Mouse (Mus musculus) testis, postnatal 14 days (tissue): ENCODE data around the gene Golm1.
"Not testable (repeated sequence)": the region's sequence is repeated elsewhere in the genome, so short reads cannot be mapped to it uniquely, and the experiment has no call there.

ENCODE experiments used
- DNase-seq: peaks from one replicate; pipeline ENCODE4 v3.0.0; 2021; ENCODE audit warnings: low spot score

Golm1 gene

DNA sequence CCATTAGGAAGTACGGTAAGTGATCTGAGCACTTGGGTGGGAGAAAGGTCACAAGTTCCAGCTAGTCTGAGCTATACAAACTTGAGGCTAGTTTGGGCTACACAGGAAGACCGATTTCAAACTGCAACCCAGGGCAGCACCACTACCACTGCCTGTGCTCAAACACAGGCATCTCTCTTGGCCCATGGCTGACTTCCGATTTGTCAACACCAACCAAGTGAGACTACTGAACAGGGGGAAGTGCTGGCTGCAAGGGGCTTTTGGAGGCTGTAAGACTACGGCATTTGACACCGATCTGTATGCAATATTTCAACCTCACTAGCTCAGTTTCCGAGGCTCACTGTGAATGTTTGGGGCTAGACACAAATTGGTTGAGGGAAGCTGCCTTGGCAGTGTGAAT lies 28.1 kb downstream of the Golm1 start:
- no peak for DNase-seq

DNA sequence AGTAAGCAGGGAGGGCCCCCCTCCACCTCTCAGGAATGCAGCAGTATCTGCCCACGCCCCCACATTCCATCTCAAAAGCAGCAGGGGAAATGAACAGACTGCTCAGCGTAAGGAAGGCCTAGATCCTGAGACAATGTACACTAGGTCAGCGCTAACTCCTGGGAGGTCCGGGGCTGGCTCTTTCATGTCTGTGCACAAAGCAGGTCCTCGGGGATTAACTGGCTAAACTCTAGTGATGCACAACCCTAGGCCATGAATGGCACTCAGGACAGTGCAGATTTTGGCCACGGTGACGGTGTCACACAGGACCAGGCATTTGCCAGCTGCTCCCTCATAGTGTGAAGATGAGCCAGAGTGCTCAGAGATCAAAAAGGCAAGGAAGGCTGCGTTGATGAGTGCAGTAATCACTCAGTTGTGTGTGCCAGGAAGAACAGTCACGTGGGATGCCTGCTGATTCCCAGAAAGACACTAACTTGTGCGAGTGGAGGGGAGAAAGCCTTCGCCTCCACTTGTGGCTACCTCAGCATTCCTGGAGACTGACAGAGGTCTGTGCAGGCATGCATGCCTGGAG lies 28.9 kb downstream of the Golm1 start:
- no peak for DNase-seq

DNA sequence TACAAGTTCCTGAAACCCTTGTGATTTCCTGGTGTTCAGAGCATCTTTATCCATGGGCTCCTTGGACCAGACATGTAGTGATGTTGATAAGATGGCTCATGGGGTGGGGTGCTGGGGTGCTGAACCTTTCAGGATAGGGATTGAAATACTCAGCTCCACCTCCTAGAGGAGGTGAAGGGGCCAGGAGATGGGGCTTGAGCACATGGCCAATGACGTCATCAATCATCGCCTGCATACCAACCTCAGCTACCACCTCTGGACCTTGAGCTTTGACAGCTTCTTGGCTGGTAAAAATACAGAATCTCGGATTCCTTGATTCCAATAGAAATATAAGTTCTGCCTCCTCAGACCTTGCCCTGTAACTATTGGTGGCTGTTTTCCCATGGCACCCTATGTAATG lies 30.1 kb downstream of the Golm1 start:
- DNase-seq = no peak

DNA sequence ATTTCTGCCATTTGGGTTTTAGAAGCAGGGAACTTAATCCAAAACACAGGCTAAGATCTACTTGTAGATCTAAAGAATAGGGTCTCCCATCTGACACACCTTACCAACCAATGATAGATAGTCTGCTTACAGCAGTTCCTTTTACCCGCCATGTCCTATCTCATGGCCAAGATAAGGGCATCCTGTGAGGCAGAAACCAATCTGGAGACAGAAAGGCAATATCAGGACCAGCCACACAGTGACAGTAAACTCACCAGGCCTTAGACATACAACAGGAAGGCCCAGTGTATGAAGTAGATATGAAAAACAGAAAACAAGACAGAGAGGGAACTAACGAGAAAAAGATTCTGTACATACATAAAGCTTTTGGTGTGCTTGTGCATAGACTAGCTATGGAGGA lies 32.8 kb downstream of the Golm1 start:
- no peak for DNase-seq

DNA sequence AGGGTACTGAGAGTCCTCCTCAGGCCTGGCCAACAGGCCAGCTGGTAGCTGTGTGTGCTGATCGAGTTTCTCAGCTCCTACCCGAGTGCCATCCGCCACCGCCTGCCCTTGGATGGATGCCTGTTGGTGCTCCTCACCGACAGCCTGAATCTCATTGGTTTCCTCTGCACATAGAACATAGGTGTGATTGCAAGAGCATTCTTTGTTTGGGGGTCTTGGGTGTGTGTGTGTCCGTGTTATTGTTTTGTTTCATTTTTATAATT lies 35.5 kb downstream of the Golm1 start:
- DNase-seq = no peak

DNA sequence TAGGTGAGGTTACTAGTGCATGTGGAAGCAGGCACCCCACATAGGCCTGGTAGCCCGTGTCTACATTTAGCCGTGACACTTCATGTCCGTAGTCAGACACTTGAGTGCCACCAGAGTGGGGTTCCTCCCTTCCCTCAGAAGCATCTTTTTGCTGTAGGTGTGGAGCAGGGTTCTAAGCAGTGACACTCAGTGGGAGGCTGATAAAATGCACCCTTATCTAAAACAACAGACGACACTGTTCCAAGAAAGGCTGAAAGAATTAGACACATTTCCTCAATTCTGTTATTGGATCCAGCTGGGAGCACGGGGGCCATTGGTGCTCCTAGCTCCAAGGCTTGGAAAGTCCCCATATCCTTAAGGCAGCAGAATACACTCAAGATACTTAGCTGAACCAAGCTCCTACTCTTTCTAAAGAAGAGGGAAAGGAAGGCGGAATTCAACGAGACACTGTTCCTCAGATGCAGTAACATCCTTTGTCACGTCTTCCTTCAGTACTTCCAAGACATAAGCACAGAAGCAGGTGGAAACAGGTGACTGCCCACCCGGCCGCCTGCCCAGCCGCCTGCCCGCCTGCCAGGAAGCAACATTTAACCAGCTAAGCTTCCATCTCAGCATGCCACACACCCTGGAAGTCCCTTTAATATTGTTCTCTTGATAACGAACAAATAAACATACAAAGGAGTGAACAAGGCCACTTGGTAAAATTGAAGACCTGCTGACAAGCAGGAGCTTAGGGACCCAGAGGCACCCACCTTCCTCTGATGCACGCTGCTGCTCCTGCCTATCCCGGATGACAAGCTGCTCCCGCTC lies 36.0 kb downstream of the Golm1 start:
- no peak for DNase-seq

DNA sequence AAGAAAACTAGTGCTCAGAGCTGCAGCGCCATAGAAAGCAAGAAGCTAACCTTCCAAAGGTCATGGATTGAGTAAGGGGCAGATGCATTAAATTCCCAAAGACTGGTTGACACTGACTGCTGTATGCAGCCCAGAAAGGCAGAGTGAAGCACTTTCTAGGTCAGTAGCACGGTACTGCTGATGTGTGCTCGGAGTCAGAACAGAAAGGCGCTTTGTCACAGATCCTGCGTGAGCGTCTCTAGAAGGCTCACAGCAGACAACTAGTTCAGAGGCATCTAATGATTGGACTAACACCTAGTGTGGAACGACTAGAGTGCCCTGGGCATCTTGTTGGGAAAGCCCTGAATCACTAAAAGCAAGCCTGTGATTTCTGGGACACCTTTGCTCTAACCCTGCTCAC lies 37.8 kb downstream of the Golm1 start:
- no peak for DNase-seq

DNA sequence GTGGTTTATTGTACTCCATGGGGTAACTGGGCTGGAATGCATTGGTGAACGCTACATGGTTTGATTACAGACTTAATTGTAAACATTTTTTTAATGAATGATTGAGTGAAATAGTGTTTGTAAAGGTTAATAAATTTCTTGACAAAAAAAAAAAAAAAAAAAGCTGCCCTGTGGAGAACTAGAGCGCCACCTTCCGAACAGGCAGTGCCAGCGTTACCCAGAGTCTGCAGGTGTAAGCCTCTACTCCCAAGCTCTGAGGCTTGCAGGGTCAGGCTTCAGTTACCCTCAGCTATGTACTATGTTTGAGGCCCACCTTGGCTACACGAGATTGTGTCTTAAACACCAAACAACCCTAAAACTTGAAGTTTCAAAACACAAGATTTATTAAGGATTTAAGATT lies 41.0 kb downstream of the Golm1 start:
- no peak for DNase-seq

DNA sequence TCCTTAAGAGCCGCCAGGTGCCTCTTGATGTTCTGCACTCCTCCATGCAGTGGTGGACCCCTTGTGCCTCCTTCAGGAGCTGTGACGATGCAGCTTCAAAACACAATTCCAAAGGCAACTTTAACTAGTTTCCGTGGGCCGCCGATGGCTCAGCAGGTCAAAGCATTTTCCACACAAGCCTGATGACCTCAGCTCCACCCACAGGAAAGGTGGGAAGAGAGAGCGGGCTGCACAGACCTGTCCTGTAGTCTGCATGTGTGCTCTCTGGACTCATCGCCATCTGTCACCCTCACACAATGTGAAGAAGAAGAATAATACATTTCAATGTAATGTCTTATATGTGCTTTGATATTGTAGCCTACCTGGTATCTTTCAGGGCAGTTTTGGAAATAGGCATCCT lies 48.9 kb downstream of the Golm1 start:
- no peak for DNase-seq

DNA sequence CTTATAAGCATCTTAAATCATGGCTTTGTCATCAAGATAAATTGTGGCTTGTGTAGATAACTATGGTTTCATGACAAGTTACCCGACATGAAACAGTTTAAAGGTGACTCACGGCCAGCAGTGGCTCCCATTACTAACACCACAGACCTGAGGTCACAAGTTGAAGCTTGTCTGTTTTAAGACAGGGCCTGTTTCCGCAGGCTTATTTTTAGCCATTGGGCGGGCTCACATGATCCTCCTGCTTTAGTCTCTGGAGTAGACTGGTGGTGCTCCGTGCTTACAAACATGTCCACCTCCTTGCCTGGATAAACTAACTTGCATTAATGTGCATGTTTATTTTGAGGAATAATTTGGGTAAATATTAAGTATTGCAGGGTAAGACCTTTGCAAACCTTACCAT lies 50.7 kb downstream of the Golm1 start:
- no peak for DNase-seq

DNA sequence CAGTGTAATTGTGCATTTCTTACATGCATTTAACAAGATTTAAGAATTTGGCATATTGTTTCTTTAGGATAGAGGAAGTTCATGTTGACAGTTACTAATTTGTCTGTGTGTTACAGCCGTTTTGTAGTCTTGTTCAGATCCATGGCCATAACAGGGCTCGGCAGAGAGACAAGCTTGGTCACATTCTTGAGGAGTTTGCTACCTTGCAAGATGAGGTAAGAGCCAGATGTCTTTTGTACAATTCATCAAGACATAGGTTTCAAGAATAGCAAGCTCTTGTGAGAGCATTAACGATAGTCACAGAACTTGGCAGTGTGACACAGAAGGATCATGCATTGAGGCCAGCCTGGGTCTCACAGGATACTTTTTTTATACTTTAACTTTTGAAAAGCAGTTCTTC lies 51.2 kb downstream of the Golm1 start:
- DNase-seq = no peak

DNA sequence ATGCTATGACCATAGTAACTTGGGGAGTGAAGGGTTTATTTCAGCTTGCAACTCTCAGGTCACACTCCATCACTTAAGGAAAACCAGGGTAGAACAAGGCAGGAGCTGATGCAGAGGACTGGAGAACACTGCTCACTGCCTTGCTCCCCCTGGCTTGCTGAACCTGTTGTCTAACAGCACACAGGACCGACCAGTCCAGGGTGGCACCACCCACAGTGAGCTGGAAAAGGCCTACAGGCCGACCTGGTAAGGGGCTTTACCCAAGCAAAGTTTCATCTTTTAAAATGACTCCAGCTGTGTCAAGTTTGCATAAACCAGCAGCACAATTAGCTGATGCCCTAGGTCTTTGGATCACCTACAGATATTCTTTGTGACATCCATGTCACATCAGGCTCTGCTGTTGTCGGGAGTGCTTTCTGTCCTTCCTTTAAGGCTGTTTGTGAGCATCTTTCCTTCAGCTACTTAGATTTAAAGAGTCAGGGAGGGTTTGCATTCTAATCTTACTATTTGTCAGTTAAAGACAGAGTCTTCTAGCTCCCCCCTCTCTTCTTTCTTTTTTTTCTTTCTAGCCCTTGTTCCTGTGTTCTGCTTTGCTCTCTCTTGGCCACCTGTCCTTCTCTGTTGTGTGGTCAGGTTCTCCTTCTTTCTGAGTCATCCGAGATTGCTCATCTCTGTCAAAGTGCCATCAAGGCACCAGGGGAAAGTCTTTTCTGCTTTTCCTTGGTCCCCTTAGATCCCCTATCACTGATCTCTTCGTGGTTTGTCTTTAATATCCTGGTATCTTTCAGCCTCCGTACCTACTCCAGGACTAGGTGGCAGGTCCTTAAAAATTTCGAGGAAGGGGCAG lies 53.7 kb downstream of the Golm1 start:
- DNase-seq = no peak

DNA sequence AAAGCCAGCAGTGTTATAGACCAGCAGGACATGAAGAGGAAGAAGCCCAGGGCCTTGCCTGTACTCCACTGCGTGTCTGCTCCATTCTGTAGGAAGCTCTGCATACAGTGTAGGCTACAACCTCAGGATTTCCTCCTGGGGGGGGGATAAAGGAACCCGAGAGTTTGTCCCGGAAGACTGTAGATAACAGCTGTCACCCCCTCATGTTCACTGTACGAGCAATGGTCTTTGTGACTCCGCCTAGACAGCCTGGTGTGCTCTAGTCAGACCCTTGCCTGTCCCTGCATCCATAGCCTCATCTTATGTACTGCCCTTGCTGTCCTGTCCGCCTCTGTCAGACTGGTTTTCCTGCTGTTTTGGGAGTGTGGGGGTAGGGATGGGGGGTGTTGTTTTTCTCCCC lies 57.1 kb downstream of the Golm1 start:
- DNase-seq = no peak

DNA sequence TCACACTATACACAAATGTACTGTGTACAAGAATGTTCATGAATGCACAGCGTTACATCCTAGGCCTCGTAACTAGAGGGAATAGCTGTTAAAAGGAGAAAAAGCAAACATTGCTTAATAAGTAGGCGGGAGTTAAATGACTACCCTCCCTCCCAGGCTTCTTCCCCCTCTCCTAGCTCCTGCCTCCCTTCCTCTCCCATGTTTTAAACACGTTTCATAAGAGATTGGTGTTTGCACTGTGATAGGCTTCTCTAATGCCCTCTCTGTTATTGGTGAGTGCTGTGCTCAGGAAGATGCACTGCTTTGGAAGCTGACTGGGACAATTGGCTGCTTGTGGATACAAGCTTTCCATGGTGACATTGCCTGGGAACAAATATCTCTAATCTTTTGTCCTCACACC lies 60.1 kb downstream of the Golm1 start:
- no peak for DNase-seq

DNA sequence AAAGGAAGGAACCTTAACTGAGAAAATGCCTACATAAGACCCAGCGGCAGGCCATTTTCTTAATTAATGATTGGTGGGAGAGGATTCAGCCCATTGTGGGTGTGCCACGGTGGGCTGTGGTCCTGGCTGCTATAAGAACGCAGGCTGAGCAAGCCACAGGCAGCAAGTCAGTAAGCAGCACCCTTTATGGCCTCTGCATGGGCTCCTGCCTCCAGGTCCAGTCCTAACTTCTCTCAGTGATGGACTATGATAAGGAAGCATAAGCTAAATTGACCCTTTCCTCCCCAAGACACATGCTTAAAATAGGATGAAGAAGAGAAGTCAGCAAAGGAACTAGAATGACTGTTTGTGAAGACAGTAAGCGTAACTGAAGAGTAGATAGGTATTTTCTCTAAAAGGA lies 60.5 kb downstream of the Golm1 start:
- DNase-seq = no peak

DNA sequence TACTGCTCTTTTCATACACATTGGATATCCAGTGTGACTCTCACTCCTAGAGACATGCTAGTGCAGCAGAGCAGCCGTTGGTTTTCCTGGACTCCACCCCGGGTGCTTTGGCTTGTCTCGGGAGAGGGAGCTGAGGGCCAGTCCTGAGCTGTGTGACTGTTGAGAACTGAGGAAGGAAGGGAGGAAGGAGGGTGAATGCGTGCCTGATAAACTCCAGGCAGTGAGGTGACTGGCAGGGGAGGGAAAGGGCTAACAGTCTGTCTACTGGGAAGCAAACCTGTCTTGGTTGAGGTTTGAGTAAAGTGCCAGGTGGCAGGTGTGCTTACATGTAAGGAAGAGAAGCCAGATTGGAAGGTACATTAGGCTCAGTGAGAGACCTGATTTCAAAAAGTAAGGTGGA lies 61.7 kb downstream of the Golm1 start:
- no peak for DNase-seq

DNA sequence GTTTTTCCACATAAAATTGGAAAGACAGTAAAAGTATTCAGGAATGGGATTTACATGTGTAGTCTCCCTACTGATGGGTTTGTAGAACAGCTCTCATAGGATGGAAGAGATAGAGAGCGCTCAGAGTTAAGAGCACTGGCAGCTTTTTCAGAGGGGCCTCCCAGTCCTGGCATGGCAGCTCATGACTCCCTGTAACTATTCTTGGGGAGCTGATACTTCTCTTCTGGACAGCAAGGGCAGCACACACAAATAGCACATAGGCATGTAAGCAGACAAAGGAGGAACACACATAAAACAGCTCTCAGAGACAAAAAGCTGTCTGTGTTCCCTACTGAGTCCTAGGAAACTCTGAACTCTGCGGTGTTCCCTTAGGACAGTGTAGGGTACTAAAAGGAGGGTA lies 65.2 kb downstream of the Golm1 start:
- DNase-seq = no peak

DNA sequence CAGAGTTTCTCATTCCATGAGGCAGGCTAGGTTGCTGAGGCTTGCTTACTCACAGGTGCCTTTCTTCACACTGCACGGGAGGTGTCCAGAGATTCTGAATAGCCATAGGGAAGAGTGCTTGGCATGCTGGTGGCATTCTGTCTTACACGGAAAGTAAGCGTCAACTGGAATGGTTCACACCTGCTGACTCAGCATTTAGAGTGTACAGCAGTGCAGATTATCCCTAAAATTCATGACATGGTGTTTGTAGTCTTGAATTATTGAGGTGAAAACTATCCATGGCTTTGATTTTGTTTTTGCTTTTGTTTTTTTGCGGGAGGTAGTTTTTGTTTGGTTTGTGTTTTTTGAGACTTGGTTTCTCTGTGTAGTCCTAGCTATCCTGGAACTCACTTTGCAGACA lies 65.7 kb downstream of the Golm1 start:
- DNase-seq = no peak

DNA sequence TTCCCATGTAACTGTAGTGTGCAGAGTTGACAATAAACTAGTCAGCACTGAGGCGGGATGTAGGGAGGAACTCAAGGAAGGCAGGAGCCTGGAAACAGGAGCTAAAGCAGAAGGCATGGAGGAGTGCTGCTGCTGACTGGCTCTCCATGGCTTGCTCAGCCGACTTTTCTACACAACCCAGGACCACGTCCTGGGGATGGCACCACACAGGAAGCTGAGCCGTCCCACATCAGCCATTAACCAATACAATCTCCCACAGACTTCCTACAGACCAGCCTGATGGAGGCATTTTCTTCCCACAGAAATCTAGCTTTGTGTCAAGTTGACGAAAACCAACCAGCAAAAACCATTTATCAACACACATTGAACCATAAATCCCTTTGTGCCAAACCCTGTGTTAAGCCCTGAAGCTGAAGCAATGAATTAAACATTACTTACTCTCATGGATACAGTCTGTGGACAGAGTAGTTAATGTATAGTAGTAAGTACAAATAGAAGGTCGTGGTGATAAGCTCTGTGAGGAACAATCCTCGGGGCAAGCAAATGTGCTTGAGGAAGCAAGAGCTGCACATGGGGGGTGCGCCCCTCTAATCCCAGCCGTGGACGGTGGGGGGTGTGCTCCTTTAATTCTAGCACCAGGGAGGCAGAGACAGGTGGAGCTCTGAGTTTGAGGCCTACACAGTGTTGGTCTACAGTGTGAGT lies 70.2 kb downstream of the Golm1 start:
- no peak for DNase-seq

DNA sequence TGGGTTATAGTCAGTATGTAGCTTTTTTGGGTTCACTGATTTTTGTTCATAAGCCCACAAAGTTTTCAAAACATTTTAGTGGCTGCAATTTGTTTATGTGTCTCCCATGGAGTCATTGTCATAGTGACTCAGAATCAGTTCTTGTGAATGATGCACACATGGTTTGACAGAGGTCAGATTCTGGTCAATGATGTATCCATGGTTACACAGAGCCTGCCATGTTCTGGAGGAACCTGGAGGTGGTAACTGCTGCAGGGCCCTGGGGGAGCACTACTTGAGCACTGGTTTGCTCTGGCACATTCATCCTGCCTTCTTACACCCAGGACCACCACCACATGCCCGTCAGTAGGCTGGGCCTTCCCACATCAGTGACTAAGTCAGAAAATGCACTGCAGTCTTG lies 71.1 kb downstream of the Golm1 start:
- DNase-seq = no peak

DNA sequence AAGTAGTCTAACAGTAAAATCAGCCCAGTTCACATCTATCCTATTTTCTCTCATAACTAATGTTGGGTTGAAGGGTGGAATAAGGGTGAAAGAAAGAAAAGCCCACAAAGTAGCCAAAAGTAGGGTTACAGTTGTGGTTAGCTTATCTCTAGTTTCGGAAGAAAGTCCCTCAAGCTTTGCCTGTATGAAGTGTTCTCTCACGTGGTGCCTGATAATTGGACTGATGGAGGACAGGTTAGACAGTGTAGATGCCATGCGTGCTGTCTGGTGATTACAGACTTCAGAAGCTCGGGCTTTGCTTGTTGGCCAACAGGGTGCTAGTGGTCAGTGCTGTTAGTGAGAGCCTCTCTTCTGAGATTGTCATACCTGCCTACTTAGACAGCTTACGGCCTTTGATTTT lies 72.5 kb downstream of the Golm1 start:
- DNase-seq = no peak

DNA sequence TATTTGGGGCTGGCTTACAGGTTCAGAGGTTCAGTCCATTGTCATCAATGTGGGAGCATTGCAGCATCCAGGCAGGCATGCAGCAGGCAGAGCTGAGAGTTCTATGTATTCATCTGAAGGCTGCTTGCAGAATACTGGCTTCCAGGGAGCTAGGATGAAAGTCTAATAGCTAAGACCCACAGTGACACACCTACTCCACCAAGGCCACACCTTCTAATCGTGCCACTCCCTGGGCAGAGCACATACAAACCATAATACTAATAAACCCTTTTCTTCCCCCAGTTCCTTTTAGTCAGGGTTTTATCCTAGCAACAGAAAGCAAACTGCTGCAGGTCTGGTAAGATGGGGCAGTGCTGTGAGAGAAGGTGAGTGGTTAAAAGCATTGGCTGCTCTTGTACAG lies 83.0 kb downstream of the Golm1 start:
- no peak for DNase-seq

DNA sequence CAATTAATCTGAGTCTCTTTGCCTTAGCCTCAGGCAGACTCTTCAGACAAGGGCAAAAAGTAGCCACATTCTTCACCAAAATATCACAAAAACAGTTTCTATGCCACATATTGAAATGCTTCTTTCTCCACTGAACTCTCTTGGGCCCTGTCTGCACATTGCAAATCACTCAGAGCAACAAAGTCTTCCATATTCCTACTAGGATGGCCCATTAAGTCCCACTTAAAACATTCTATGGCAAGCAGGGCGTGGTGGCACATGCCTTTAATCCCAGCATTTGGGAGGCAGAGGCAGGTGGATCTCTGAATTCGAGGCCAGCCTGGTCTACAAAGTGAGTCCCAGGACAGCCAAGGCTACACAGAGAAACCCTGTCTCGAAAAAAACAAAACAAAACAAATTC lies 83.6 kb downstream of the Golm1 start:
- not testable (repeated sequence) for DNase-seq
